Mouse (Mus musculus): ENCODE data around the gene Fcgr1. TPM values are rescaled to one million over a fixed set of nuclear protein-coding genes. Genes with fewer than 3 reads are reported as not detected.
"Not testable (repeated sequence)": the region's sequence is repeated elsewhere in the genome, so short reads cannot be mapped to it uniquely, and the experiment has no call there.

Gene Fcgr1
- total RNA-seq, 2 experiments from 2014 or later: 0.38 to 1.2 TPM

- intact Hi-C loops (cut with DNase I): loop anchor here (2.0 kb wide), 1 partner anchor 223 kb away; no protein-coding TSS in a partner anchor
Observed at GRCm38 (mm10) chr3:96277800-96278624, 15.8 kb downstream of the Fcgr1 start.

GRCm38 (mm10) chr3:96277428-96277799 is 16.4 kb downstream of the Fcgr1 start:
- intact Hi-C loops (cut with DNase I): no loop called here
- peak; percentile 38 to 45 for DNase-seq

More at GRCm38 (mm10) chr3:96277800-96278624, 15.8 kb downstream of the Fcgr1 start:
- DNase-seq: peak; percentile 93 to 96

- intact Hi-C loops (cut with DNase I): no loop called here
- DNase-seq: no peak
Observed at GRCm38 (mm10) chr3:96273591-96274465, 19.9 kb downstream of the Fcgr1 start.

GRCm38 (mm10) chr3:96269511-96270474 is 24.0 kb downstream of the Fcgr1 start, which contains the start of gene Hist2h2bb:
Gene Hist2h2bb, plus strand, starts transcription at chr3:96269752.
- intact Hi-C loops (cut with DNase I): no loop called here
- DNase-seq: peak; percentile 91 to 93

GRCm38 (mm10) chr3:96268776-96269378 is 24.9 kb downstream of the Fcgr1 start:
- DNase-seq; intact Hi-C loops (cut with DNase I): not testable (repeated sequence)

GRCm38 (mm10) chr3:96268051-96268775 is 25.6 kb downstream of the Fcgr1 start, which contains the start of gene Hist2h3b:
Gene Hist2h3b, plus strand, starts transcription at chr3:96268654.
- intact Hi-C loops (cut with DNase I): no loop called here
- peak; percentile 86 to 87 for DNase-seq

- intact Hi-C loops (cut with DNase I): no loop called here
Observed at GRCm38 (mm10) chr3:96267541-96267940, 26.2 kb downstream of the Fcgr1 start.

GRCm38 (mm10) chr3:96266132-96266710 is 27.5 kb downstream of the Fcgr1 start:
- intact Hi-C loops (cut with DNase I): no loop called here
- DNase-seq: no peak

More at GRCm38 (mm10) chr3:96267541-96267940, 26.2 kb downstream of the Fcgr1 start:
- no peak for DNase-seq

- DNase-seq: no peak
- intact Hi-C loops (cut with DNase I): no loop called here
Observed at GRCm38 (mm10) chr3:96264404-96264949, 29.3 kb downstream of the Fcgr1 start.

- intact Hi-C loops (cut with DNase I): no loop called here
- DNase-seq: peak; percentile 70 to 77
Observed at GRCm38 (mm10) chr3:96263558-96264403, 30.0 kb downstream of the Fcgr1 start.

- DNase-seq: peak; percentile 97 to 98
- intact Hi-C loops (cut with DNase I): no loop called here
Observed at GRCm38 (mm10) chr3:96262979-96263550, 30.7 kb downstream of the Fcgr1 start, which contains the start of gene Hist2h4. Gene Hist2h4, minus strand, starts transcription at chr3:96263311.

GRCm38 (mm10) chr3:96262216-96262875 is 31.4 kb downstream of the Fcgr1 start:
- peak; percentile 93 for DNase-seq
- intact Hi-C loops (cut with DNase I): no loop called here

GRCm38 (mm10) chr3:96261623-96262022 is 32.1 kb downstream of the Fcgr1 start:
- intact Hi-C loops (cut with DNase I): no loop called here
- no peak for DNase-seq

- intact Hi-C loops (cut with DNase I): no loop called here
- no peak for DNase-seq
Observed at GRCm38 (mm10) chr3:96260220-96260619, 33.5 kb downstream of the Fcgr1 start.

- DNase-seq: no peak
- intact Hi-C loops (cut with DNase I): no loop called here
Observed at GRCm38 (mm10) chr3:96257190-96257589, 36.6 kb downstream of the Fcgr1 start.

GRCm38 (mm10) chr3:96255926-96256593 is 37.7 kb downstream of the Fcgr1 start:
- intact Hi-C loops (cut with DNase I): no loop called here
- DNase-seq: no peak

All from heart, postnatal 10 days (tissue).